Mouse (Mus musculus): Measurements from ENCODE around the gene Dll3. TPM values are rescaled to one million over a fixed set of nuclear protein-coding genes. Genes with fewer than 3 reads are reported as not detected.

Dll3 gene
- under 1 TPM in 1 of 2 experiments, not detected in 1; 0.35 TPM for total RNA-seq (2021)
- long read RNA-seq, experiment 1, result 0 reads
- long read RNA-seq, experiment 2, result 0 reads

DNA sequence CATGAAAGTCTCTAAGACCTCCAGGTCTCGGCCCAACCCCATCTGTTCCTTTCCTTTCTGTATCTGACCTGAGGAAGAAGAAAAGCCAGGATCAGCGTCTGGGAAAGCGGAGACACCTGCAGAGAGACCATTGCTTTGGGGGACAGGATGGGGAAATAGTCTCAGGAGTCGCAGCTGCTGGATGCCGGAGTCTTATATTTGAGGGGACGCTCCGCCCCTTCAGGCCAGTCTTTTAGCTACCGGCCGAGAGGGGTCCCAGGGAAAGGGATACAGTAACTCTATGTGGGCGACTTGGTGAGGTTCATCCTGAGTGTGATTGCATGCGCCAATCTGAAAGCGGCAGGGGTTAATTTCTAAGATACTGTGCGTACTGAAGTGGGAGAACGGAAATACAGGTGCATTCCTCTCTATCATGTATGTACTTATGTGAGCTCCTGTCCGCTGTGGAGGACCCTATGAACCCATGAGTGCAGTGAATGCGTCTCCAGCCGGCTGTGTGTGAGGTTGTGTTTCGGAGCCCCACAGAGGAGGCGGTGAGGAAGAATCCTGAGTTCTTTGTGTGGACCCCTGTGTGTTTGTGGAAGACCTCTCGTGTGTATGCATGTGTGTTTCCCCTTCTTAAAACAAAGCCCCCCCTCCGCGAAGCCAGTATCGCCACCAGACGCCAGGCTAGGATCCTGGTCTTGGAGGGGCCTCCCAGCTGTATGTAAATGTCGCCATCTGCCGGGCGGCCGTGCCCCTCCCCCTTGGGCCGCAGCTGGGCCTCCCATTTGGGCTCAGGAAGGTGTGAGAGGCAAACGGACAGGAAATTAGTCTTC lies at the start of gene Dll3:
Gene Dll3 (minus strand): TSS at position 623 of the 818 bp plus-strand sequence.
- DNase-seq (ENCODE audit: low spot score in 2 of 2), result peak in 1 of 2 experiments; percentile 45

DNA sequence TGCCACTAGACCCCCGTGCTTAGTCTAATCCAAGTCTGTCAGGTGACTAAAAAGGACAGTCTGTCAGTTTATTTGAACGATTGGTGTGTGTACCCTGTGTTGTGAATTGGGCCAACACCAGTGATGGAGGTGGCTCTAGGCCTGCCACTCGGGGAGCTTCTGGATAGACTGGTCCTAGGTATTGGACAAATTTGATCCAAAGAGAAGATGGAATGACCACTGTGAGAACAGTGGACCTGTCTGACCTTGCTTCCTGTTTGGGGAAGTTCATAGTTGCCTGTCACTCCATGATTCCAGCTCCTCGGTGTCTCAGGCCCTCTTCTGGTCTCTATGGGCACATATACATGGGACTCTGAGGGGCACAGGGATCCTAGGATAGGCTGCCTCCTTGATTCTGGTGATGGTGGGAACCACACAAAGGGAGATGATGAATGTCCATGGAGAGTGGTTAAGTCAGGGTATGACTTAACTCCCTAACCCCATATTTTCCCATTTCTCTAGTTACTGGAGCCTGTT lies 49.7 kb upstream of the Dll3 start:
- no peak for DNase-seq (ENCODE audit: low spot score in 2 of 2)

DNA sequence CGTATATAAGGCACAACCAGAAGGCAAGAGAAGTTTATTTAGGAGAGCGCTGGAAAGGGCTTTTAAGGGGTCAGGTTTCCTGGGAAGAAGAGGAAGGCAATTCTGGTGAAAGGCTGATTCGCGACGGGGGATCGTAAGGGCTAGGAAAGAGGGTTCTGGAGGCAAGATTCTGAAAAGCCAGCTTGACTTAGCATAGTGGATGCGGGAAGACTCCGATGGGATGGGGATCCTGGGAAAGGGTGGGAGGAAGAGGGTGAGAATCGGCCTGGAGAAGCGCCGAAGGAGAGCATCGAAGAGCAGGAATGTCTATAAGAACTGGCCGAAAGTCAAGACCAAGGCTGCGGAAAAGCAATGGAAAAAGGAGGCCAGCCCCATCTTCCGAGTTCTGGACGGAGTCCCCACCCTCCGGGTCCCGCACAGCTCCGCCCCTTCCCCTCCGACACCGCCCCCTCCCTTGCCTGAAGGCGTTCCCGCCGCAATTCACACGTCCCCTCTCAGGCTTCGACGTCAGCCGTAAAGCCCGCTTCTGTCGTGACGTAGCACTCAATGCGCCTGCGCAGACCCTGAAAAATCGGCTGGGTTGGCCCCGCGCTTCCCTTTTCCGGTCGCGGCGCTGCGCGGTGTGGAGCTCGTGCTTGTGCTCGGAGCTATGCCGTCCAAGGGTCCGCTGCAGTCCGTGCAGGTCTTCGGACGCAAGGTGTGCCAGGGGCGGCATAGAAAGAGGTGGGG lies 48.3 kb upstream of the Dll3 start, which contains the start of gene Rps16:
Gene Rps16 (plus strand): TSS at position 498 of the 729 bp plus-strand sequence.
- peak; percentile 98 for DNase-seq (ENCODE audit: low spot score in 2 of 2)

DNA sequence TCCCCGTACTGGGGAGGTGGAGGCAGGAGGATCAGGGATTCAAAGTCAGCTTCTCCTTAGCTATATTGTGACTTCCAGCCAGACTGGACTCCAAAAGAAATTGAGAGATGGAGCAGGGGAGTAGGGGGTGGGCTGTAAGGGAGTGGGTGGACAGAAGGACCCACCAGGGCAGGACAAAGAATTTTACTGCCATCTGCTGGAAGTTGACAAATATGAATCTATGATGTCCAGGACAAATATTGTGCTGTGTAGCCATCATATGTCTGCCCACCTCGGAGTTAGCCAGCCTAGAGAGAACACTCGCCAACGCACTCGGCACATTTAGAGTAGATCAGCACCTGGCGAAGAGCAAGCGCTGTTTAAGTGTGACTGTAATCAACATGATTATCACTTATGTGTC lies 46.6 kb upstream of the Dll3 start:
- no peak for DNase-seq (ENCODE audit: low spot score in 2 of 2)

DNA sequence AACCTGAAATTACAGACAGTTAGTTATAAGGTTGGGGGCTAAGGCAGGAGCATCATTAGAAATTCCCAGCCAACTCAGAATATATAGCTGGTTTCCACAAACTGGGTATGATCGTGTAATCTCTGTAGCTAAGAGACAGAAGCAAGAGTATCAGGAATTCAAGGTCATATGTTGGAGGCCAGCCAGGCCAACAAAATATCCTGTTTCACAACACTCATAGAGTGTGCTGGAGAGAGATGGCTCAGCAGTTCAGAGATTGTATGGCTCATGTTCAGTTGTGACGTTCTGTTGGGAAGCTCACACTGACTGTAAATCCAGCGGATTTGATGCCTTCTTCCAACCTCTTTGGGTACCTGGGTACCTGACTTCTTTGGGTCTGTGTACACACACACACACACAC lies 45.7 kb upstream of the Dll3 start:
- peak in 1 of 2 experiments; percentile 59 for DNase-seq (ENCODE audit: low spot score in 2 of 2)

DNA sequence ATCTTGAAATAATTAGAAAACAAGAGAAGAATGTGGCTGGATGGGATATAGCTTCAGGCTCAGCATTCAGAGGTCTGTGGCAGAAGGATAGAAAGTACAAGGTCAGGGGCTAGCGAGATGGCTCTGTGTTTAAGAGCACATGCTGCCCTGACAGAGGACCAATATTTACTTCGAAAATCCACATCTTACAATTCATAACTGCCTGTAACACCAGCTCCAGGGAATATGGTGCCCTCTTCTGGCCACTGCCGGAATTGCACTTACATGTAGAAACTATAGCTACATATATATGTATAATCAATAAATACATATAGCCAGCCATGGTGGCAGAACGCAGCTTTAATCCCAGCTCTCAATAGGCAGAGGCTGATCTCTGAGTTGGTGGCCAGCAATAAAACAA lies 42.6 kb upstream of the Dll3 start:
- peak; percentile 58 to 69 for DNase-seq (ENCODE audit: low spot score in 2 of 2)

DNA sequence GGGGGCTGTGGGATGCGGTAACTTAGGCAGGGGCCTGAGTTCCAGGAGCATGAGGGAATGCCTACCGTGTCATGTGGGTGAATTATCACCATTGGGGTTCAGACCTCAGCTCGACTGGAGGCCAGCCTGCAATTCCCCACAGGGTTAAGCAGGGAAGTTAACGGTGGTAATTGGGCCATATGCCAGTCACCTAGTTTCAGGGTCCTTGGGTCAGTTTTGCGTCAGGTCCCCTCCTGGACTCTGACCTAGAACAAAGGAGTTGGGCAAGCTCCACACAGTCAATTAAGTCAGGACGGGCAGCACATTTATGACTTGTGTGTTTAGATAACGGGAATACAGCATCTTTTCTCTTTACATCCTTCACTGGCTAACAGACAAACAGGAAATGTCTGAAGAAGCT lies 39.3 kb upstream of the Dll3 start:
- no peak for DNase-seq (ENCODE audit: low spot score in 2 of 2)

DNA sequence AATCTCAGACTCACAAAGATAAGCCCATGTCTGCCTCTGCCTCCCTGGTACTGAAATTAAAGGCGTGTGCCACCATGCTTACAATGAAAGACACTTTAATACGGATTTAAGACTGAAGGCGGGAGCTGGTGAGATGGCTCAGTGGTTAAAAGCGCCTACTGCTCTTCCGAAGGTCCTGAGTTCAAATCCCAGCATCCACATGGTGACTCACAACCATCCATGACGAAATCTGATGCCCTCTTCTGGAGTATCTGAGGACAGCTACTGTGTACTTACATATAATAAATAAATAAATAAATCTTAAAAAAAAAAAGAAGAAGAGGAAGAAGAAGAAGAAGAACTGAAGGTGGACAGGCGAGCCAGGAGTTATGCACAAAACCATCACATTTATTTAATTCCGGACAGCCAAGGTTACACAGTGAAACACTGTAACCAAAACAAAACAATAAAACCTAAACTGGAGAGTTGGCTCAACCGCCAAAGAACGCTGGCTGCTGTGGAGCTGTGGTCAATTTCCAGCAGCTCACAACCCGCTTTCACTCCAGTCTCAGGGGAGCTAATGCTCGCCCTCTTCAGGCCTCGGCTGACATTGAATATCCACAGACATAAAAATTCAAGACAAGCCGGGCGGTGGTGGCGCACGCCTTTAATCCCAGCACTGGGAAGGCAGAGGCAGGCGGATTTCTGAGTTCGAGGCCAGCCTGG lies 37.3 kb upstream of the Dll3 start:
- DNase-seq (ENCODE audit: low spot score in 2 of 2), result peak in 1 of 2 experiments; percentile 50

DNA sequence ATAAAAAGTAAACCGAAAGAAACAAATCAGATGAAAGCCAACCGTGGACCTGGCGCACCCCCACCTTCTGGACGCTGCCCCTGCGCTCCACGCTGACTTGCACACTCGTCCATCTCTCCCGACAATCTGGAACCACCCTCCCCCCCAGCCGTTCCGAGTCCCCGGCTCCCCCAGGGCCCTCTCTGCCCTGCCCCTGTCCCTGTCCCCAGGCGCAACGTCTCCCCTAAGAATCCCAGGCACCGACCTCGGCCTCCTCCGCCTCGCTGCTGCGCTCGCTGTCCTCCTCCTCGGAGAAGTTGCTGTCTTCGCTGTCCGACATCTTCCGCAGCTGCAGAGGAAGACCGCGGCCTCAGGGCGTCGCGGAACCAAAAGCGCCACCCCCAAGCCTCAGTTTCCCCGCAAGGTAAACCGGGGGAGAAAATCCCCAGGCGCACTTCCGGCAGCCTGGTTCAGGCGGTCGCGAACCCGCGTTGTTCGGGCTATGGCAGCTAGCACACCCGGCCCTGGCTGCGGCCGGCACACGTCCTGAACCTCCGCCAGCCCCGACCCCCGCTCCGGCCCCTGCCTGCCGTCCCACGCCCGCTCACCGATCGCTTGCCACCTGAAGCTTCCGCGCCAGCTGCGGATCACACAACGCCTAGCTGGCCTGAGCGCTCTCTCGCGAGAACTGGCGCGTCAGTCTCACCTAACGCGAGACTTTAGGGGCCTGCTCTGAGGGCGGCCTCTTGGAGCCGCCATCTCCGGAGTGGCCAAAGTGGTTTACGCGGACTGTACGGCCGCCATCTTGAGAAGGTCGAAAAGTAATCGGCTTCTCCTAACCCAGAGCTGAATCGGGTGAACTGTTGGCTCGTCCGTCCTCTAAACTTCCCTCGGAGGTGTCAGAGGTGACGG lies 36.3 kb upstream of the Dll3 start, which contains the start of gene Supt5:
Gene Supt5 (minus strand): TSS at position 639 of the 891 bp plus-strand sequence.
- DNase-seq (ENCODE audit: low spot score in 2 of 2), result peak; percentile 94

DNA sequence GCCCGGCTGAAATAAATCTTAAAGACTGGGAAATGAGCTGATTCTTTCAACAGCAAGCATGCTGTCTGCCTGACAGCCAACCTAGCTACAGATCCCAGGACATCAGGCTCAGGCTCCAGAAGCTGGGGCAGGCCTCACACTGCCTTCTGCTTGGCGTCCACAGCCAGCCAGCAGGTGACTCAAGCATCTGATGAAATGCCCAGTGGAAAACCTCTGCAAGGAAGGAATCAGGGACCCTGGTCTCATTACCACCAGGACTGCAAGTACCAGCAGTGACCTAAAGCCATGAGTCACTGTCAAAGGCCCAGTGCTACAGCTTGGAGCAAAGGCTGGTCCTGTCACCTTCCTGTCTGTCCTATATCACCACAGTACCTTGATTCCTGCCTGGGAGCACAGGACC lies 33.4 kb upstream of the Dll3 start:
- DNase-seq (ENCODE audit: low spot score in 2 of 2), result no peak

DNA sequence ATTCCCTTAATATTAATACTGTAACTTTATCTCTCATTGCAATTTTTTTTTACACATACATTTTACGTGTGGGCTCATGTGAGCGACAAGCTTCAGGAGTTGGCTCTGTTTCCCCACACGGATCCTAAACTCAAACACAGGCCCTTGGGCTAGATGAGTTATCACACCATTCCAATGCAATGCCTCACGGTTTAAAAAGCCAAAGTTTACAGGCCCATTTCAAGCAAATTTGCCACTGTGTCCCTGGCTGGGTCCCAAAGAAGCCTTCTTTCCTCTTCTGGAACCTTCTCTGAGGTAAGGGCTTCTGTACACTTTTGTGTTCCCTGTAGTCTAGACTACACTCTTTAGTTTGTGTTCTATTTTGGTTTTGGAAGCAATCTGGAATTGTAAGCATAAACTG lies 32.5 kb upstream of the Dll3 start:
- DNase-seq (ENCODE audit: low spot score in 2 of 2), result no peak

DNA sequence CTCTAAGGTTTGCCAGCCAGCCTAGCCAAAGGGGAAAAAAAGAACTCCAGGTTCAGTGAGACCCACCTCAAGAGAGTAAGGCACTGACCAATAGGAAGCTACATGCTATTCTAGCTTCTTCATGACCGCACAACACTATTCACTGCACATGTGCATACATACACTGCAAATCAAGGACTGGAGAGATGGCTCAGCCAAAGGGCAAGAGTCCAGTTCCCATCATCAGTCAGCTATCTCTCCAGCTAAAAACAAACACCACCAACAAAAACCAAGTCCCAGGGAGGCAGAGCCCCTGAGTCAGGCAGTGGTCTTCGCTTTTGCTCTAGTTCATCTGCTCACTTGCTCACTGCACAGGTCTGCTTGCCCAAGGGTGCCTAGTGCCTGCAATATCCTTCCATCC lies 26.2 kb upstream of the Dll3 start:
- no peak for DNase-seq (ENCODE audit: low spot score in 2 of 2)

DNA sequence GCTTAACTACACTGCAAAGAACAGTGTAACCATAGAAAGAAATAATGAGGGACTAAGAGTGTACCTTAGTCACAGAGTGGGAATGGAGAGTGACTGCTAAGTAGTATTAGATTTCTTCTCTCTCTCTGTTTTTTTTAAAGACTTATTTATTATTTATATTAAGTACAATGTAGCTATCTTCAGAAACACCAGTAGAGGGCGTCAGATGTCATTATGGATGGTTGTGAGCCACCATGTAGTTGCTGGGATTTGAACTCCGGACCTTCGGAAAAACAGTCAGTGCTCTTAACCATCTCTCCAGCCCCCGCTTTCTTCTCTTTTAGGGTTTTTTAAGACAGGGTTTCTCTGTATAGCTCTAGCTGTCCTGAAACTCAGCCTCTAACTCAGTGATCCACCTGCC lies 24.4 kb upstream of the Dll3 start:
- DNase-seq (ENCODE audit: low spot score in 2 of 2), result no peak

DNA sequence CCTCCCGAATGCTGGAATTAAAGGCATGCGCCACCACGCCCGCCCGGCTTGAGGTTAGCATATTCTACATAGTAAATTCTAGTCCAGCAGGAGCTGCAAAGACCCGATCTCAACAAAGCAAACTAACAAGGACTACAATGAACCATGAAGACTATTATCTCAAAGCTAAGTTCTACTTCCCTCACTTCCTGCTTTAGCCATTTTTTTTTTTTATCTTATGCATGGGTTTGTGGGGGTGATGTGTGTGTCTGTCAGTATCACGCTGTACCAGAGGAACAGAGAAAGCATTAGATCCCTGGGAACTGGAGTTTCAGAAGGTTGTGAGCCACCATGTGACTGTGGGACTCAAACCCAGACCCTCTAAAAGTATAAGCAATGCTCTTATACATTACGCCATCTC lies 23.3 kb upstream of the Dll3 start:
- DNase-seq (ENCODE audit: low spot score in 2 of 2), result no peak

DNA sequence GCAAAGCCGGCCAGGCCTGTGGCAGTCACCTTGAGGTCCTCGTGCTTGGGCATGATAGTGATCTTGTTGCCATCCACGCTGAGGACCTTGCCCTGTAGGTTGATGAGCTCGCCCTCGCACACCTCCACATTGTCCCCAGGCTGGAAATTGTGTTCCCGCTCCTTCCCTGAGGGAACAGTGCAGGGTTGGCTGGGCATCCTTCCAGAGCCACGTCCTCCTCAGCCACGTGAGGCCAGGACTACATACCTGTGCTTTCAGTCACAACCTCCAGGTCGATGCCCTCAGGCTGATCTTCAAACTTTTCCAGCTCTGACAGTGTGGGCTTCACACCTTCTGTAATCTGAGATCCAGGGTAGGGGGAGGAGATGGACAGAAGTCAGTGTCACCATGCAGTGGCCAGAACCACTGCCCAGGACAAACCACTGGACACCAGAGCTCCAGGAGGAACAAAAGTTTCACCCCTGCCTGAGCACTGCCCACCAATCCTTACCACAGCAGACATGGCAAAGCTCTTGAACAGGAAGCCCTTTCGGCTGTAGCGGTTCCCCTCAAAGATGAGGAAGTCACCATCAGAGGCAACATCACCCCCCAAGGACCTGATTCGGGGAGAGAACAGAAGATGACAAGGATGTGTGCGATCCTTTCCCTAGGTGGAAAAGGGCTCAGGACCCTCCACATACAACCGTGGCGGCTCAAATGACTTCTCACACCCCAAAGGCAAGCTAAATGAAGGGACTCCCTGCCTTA lies 20.1 kb upstream of the Dll3 start:
- DNase-seq (ENCODE audit: low spot score in 2 of 2), result no peak

DNA sequence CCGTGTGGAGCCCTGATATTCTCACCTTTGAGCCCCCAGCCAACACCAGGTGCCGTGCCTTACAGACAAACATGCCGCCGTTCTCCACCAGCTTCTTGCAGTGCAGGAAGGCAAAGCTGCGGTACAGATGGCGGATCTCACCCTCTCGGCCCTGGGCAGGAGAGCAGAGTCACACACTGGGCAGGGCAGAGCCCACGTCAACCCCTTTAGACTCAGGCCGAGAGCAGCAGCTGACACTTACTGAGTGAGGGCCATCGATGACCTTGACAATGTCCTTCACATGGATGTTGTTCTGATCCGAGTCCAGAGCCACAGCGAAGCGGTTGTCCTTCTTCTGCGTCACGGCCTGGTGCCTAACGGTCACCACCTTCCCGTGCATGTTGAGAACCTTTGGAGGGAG lies 16.7 kb upstream of the Dll3 start:
- no peak for DNase-seq (ENCODE audit: low spot score in 2 of 2)

DNA sequence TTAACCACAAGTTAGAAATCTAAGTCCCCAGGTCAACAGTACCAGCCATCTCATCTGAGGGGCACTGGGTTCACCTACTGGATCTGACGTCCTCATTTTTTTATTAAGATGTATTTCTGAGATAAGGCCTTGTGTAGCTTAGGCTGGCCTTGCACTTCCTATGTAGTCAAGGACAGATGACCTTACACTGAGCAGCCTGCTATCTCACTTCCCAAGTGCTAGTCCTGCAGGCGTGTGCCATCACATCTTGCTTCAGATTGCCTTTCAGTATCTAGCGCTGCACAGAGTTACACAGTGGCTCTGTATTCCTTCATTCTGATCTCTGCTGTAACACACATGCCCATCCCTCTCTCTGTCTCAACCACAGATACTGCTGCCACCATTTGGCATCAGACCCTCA lies 16.0 kb upstream of the Dll3 start:
- no peak for DNase-seq (ENCODE audit: low spot score in 2 of 2)

DNA sequence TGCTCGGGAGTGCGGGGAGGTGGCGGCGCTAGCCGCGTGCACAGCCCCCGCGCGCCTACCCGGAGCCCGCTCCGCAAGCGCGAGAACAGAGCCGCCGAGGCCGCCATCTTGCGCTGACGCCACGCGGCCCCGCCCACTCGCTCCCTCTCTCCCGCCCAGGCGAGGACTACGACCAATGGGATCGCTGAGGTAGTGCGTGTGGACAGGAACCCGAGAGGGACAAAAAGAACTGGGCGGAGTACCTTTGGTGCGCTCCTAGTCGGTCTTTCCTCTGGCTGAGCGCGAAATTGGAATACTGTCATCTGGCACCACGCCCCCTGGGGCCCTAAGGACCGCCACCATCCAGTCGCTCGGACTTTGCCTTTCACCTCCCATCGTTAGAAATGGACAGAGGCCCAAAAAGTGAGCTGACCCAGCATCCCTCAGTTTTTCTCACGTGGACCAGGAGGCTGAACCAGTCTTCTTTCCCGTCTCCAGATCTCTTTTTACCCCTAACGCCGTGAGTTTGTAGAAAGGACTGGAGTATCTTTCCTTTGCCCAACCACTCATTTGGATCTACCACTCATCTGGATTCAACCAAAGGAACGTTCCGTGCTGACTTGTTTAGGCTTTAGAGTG lies 10.0 kb upstream of the Dll3 start, which contains the start of gene Timm50:
Gene Timm50 (minus strand): TSS at position 147 of the 618 bp plus-strand sequence.
- DNase-seq (ENCODE audit: low spot score in 2 of 2), result peak; percentile 98 to 99

Data from adrenal gland, adult 18-20 months (tissue).